Mouse (Mus musculus) CH12.LX (cell line): ENCODE data around the gene Atp8b3. TPM values are rescaled to one million over a fixed set of nuclear protein-coding genes. Genes with fewer than 3 reads are reported as not detected.

Experiments
- DNase-seq: peaks from one replicate; pipeline ENCODE4 v3.0.0-alpha.2; 2013; ENCODE audit errors: extremely low read depth
- H3K27ac ChIP-seq: 2 replicates; pipeline ENCODE4 v1.5.1; 2012; ENCODE audit warnings: low read depth, mild to moderate bottlenecking, control low read depth, moderate library complexity; ENCODE audit not compliant: insufficient read depth
- H3K27me3 ChIP-seq: replicated peaks from 2 replicates; pipeline ENCODE3; 2012; ENCODE audit warnings: inconsistent platforms
- H3K36me3 ChIP-seq, 2 experiments: replicated peaks in 1 of 2; 2 replicates each; pipeline versions ENCODE3 to v1.6.1; 2012; ENCODE audit warnings: inconsistent platforms in 1 of 2, low read length in 1 of 2, mild to moderate bottlenecking in 1 of 2, mixed read lengths in 1 of 2, moderate library complexity in 1 of 2; ENCODE audit not compliant: control insufficient read depth in 1 of 2, insufficient read depth in 1 of 2
- H3K4me1 ChIP-seq, 2 experiments: 2 replicates each; pipeline ENCODE4 v1.6.1; 2012; ENCODE audit warnings: inconsistent platforms in 1 of 2, moderate library complexity in 1 of 2; ENCODE audit not compliant: insufficient read depth in 2 of 2, control insufficient read depth in 1 of 2
- H3K4me2 ChIP-seq: 2 replicates; pipeline ENCODE4 v1.6.1; 2012; ENCODE audit warnings: low read depth, mild to moderate bottlenecking, control low read depth; ENCODE audit not compliant: poor library complexity, insufficient read depth, severe bottlenecking
- H3K4me3 ChIP-seq, 3 experiments: fragments of 150-350 bp in 1 of 3; sonication (generic) in 1 of 3; replicated peaks in 1 of 3; 2 replicates each; pipeline versions ENCODE3 to v1.5.1; 2011 to 2012; ENCODE audit warnings: low read depth in 2 of 3, low read length in 2 of 3, mild to moderate bottlenecking in 2 of 3, moderate library complexity in 2 of 3, control low read depth in 1 of 3, improper control_type of control experiment in 1 of 3, inconsistent platforms in 1 of 3, mixed read lengths in 1 of 3; ENCODE audit not compliant: poor library complexity in 1 of 3
- H3K79me2 ChIP-seq: replicated peaks from 2 replicates; pipeline ENCODE4 v1.6.1; 2012; ENCODE audit warnings: mild to moderate bottlenecking, moderate library complexity; ENCODE audit not compliant: control insufficient read depth, poor library complexity, insufficient read depth, severe bottlenecking; ENCODE audit errors: extremely low read depth
- H3K9ac ChIP-seq: 2 replicates; pipeline ENCODE4 v1.6.1; 2012; ENCODE audit warnings: low read depth, mild to moderate bottlenecking, control low read depth, moderate library complexity; ENCODE audit not compliant: insufficient read depth
- H3K9me3 ChIP-seq: replicated peaks from 2 replicates; pipeline ENCODE3; 2012; ENCODE audit warnings: low read length, inconsistent platforms, mixed read lengths
- CHD1 ChIP-seq: IDR thresholded peaks from 2 replicates; pipeline ENCODE4 v1.6.1; 2012; ENCODE audit warnings: low read depth, low read length, improper control_type of control experiment, inconsistent platforms
- CHD2 ChIP-seq: IDR thresholded peaks from 2 replicates; pipeline ENCODE4 v1.6.1; 2011; ENCODE audit warnings: low read length, improper control_type of control experiment
- CTCF ChIP-seq, 2 experiments: IDR thresholded peaks in 1 of 2; conservative IDR thresholded peaks in 1 of 2; 2 replicates each; pipeline ENCODE4 v1.5.1; 2011 to 2012; ENCODE audit warnings: low read depth in 2 of 2, low read length in 2 of 2, improper control_type of control experiment in 1 of 2, inconsistent platforms in 1 of 2, mild to moderate bottlenecking in 1 of 2, moderate library complexity in 1 of 2
- E2F4 ChIP-seq: IDR thresholded peaks from 2 replicates; pipeline ENCODE4 v1.6.1; 2011; ENCODE audit warnings: low read depth, low read length, improper control_type of control experiment; ENCODE audit not compliant: insufficient replicate concordance
- EP300 ChIP-seq: IDR thresholded peaks from 2 replicates; pipeline ENCODE4 v1.6.1; 2011; ENCODE audit warnings: low read length, improper control_type of control experiment
- ETS1 ChIP-seq: conservative IDR thresholded peaks from 2 replicates; pipeline ENCODE4 v1.6.1; 2012; ENCODE audit warnings: low read depth, mild to moderate bottlenecking, inconsistent platforms, low read length, improper control_type of control experiment, moderate library complexity
- GABPA ChIP-seq: IDR thresholded peaks from 2 replicates; pipeline ENCODE4 v1.6.1; 2012; ENCODE audit warnings: low read depth, low read length, improper control_type of control experiment, inconsistent platforms; ENCODE audit not compliant: insufficient replicate concordance
- IRF4 ChIP-seq: IDR thresholded peaks from 2 replicates; pipeline ENCODE4 v1.6.1; 2014; ENCODE audit warnings: low read depth, mild to moderate bottlenecking, inconsistent platforms, low read length, improper control_type of control experiment
- JUN ChIP-seq: IDR thresholded peaks from 2 replicates; pipeline ENCODE4 v1.6.1; 2011; ENCODE audit warnings: low read depth, mild to moderate bottlenecking, low read length, improper control_type of control experiment, moderate library complexity; ENCODE audit not compliant: insufficient read depth
- JUND ChIP-seq: conservative IDR thresholded peaks from 2 replicates; pipeline ENCODE4 v1.6.1; 2011; ENCODE audit warnings: low read depth, low read length, improper control_type of control experiment
- KAT2A ChIP-seq: IDR thresholded peaks from 2 replicates; pipeline ENCODE4 v1.6.1; 2012; ENCODE audit warnings: low read length, improper control_type of control experiment, inconsistent platforms; ENCODE audit not compliant: insufficient replicate concordance
- MAFK ChIP-seq: IDR thresholded peaks from 2 replicates; pipeline ENCODE4 v1.6.1; 2011; ENCODE audit warnings: low read length, improper control_type of control experiment; ENCODE audit not compliant: insufficient replicate concordance
- MAX ChIP-seq: IDR thresholded peaks from 2 replicates; pipeline ENCODE4 v1.6.1; 2011; ENCODE audit warnings: low read length, improper control_type of control experiment
- MEF2A ChIP-seq: IDR thresholded peaks from 2 replicates; pipeline ENCODE4 v1.6.1; 2014; ENCODE audit warnings: low read depth, mild to moderate bottlenecking, inconsistent platforms, low read length, improper control_type of control experiment, borderline replicate concordance
- MXI1 ChIP-seq: IDR thresholded peaks from 2 replicates; pipeline ENCODE4 v1.6.1; 2011; ENCODE audit warnings: mild to moderate bottlenecking, low read depth, low read length, improper control_type of control experiment
- MYC ChIP-seq: IDR thresholded peaks from 2 replicates; pipeline ENCODE4 v1.6.1; 2011; ENCODE audit warnings: low read depth, mild to moderate bottlenecking, improper control_type of control experiment, low read length
- NELFE ChIP-seq: IDR thresholded peaks from 2 replicates; pipeline ENCODE4 v1.6.1; 2011; ENCODE audit warnings: low read depth, low read length, improper control_type of control experiment
- PAX5 ChIP-seq: IDR thresholded peaks from 2 replicates; pipeline ENCODE4 v1.6.1; 2012; ENCODE audit warnings: low read length, inconsistent platforms, mixed read lengths
- RAD21 ChIP-seq: IDR thresholded peaks from 2 replicates; pipeline ENCODE4 v1.6.1; 2011; ENCODE audit warnings: low read depth, mild to moderate bottlenecking, low read length, improper control_type of control experiment, moderate library complexity
- RCOR1 ChIP-seq: conservative IDR thresholded peaks from 2 replicates; pipeline ENCODE4 v1.6.1; 2012; ENCODE audit warnings: low read depth, mild to moderate bottlenecking, inconsistent platforms, low read length, improper control_type of control experiment
- SIN3A ChIP-seq: IDR thresholded peaks from 2 replicates; pipeline ENCODE4 v1.6.1; 2012; ENCODE audit warnings: low read length, improper control_type of control experiment, inconsistent platforms
- TBP ChIP-seq: conservative IDR thresholded peaks from 2 replicates; pipeline ENCODE4 v1.6.1; 2011; ENCODE audit warnings: low read depth, low read length, improper control_type of control experiment
- TCF12 ChIP-seq: IDR thresholded peaks from 2 replicates; pipeline ENCODE4 v1.6.1; 2014; ENCODE audit warnings: low read depth, mild to moderate bottlenecking, inconsistent platforms, low read length, improper control_type of control experiment
- UBTF ChIP-seq: IDR thresholded peaks from 2 replicates; pipeline ENCODE4 v1.6.1; 2012; ENCODE audit warnings: low read depth, mild to moderate bottlenecking, inconsistent platforms, low read length, improper control_type of control experiment, moderate library complexity
- USF1 ChIP-seq: IDR thresholded peaks from 2 replicates; pipeline ENCODE4 v1.6.1; 2014; ENCODE audit warnings: low read depth, mild to moderate bottlenecking, inconsistent platforms, low read length, improper control_type of control experiment
- ZKSCAN1 ChIP-seq: IDR thresholded peaks from 2 replicates; pipeline ENCODE4 v1.6.1; 2012; ENCODE audit warnings: low read depth, inconsistent platforms, low read length, improper control_type of control experiment, borderline replicate concordance
- ZMIZ1 ChIP-seq: IDR thresholded peaks from 2 replicates; pipeline ENCODE4 v1.6.1; 2012; ENCODE audit warnings: low read depth, mild to moderate bottlenecking, inconsistent platforms, low read length, improper control_type of control experiment
- dilution Hi-C: fragments of 300-500 bp; cut with MboI; formaldehyde crosslinking; loops from 2 replicates; pipeline ENCODE4 v1.14.3; 2020; ENCODE audit warnings: low sequenced_read_pairs; ENCODE audit not compliant: extremely low pct_unique_long_range_greater_than_20kb, extremely low pct_ligation_motif_present
- in situ Hi-C: fragments of 300-500 bp; cut with MboI; formaldehyde crosslinking; loops from 3 replicates; pipeline ENCODE4 v1.14.3; 2019; ENCODE audit warnings: low sequenced_read_pairs, low pct_ligation_motif_present, low pct_unique_long_range_greater_than_20kb, mixed read lengths
- polyA plus RNA-seq: library from polyadenylated mRNA; unstranded; fragments of >175 nt; gene quantifications from 2 replicates; pipeline ENCODE4 v1.2.1, GENCODE M21; 2012; ENCODE audit warnings: low read depth; ENCODE audit not compliant: insufficient read length
- total RNA-seq, 2 experiments: library from RNA; depleted of rRNA; stranded (reverse); fragments of 300-350 nt in 1 of 2; fragments of >200 nt in 1 of 2; gene quantifications; 2 replicates each; pipeline ENCODE4 v1.2.3; 2012 to 2014

Gene Atp8b3
- total and polyA plus RNA-seq, 3 experiments: 0.08 to 0.27 (median 0.21) TPM

DNA sequence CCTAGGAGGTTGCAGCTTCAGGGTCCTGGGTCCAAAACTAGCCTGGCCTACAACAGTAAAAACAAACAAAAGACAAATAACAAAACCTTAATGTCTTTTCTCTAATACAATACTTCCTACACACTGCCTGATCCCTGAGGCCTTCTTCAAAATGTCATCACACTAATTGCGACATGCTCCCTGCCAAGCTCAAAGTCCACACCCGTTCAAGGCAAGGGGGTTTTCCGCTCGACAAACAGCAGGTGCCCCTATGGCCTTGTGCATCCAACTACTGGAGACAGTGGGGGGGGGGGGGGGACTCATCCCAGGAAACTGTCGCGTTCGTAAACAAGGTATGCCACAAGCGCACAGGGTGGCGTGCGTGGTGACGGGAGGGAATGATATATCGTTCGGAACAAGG is 21.7 kb upstream of the Atp8b3 start:
- TF ChIP-seq RAD21 (no peak), TBP (no peak), TCF12 (no peak), JUN (no peak), NELFE (no peak), KAT2A (no peak), SIN3A (no peak), JUND (no peak), IRF4 (no peak), E2F4 (no peak)
- TF ChIP-seq, all 38 proteins: peak for 0
- H3K4me1 ChIP-seq: peaks cover 18 to 46% of the 10 kb centered on the region in 2 experiments
- H3K27ac ChIP-seq: peak overlapping the region; percentile 46; the same call in 1 of the 2 replicates
- no peak for DNase-seq
- peak overlapping the region; percentile 72 for H3K4me2 ChIP-seq
- no peaks in the 10 kb centered on the region for H3K27me3 ChIP-seq
- dilution Hi-C loops: no loop called here
- H3K36me3 ChIP-seq: peaks cover 0 to 54% of the 10 kb centered on the region in 2 experiments
- peaks cover 49% of the 10 kb centered on the region for H3K79me2 ChIP-seq
- H3K9ac ChIP-seq: peak overlapping the region; percentile 91
- in situ Hi-C loops: no loop called here
- H3K9me3 ChIP-seq: no peaks in the 10 kb centered on the region
- H3K4me3 ChIP-seq: peak overlapping the region; percentile 71 to 98 (median 93)

DNA sequence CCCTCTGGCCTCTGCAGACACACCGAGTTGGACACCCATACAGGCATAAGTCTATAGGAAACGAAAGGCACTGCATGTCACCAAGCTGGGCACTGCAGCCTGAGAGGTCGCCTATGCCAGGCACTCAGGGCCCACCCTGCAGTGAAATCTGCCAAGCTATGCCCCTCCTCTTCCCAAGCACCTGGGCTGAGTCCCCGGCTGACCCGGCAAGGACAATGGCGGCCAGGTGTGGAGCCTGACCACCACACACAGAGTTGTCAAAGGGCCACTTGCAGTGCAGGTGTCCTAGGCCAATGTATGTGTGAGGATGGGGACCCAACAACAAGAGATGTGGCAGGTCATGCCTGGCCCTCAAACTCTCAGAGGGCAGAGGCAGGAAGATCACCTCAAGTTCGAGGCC is 20.5 kb upstream of the Atp8b3 start:
- H3K4me1 ChIP-seq: peaks cover 18 to 46% of the 10 kb centered on the region in 2 experiments
- peaks cover 0 to 50% of the 10 kb centered on the region in 2 experiments for H3K36me3 ChIP-seq
- dilution Hi-C loops (no loop called here), in situ Hi-C loops (no loop called here)
- peak overlapping the region in 1 of 3 experiments; percentile 5 for H3K4me3 ChIP-seq
- no peaks in the 10 kb centered on the region for H3K9me3 ChIP-seq
- H3K27ac ChIP-seq: no peak overlapping the region
- peaks cover 53% of the 10 kb centered on the region for H3K79me2 ChIP-seq
- H3K4me2 ChIP-seq: 0 out of 2 replicates have a peak overlapping the region, but pooled peaks have one; percentile 13
- H3K27me3 ChIP-seq: no peaks in the 10 kb centered on the region
- no peak overlapping the region for H3K9ac ChIP-seq
- no peak for DNase-seq
- no peak for TF ChIP-seq ZMIZ1
- TF ChIP-seq MEF2A: no peak
- TF ChIP-seq MYC: no peak
- no peak for TF ChIP-seq USF1
- no peak for TF ChIP-seq MXI1
- TF ChIP-seq ZKSCAN1: no peak
- no peak for TF ChIP-seq CHD1
- TF ChIP-seq CHD2: no peak
- no peak for TF ChIP-seq MAX
- no peak for TF ChIP-seq EP300
- no peak for TF ChIP-seq CTCF (conservative IDR thresholded peaks at IDR 0.05 in 1 of 2, IDR thresholded peaks at IDR 0.05 in 1 of 2; ENCODE audit: low read depth in 2 of 2, low read length in 2 of 2)
- TF ChIP-seq RAD21: no peak
- no peak for TF ChIP-seq MAFK
- no peak for TF ChIP-seq PAX5
- TF ChIP-seq ETS1: no peak
- TF ChIP-seq E2F4: no peak
- no peak for TF ChIP-seq RCOR1
- TF ChIP-seq UBTF: no peak
- no peak for TF ChIP-seq GABPA
